Mouse (Mus musculus) embryonic facial prominence, embryonic 12.5 days (tissue): ENCODE results near the gene Zfp970. TPM values are rescaled to one million over a fixed set of nuclear protein-coding genes. Genes with fewer than 3 reads are reported as not detected.
"Not testable (repeated sequence)": the region's sequence is repeated elsewhere in the genome, so short reads cannot be mapped to it uniquely, and the experiment has no call there.

ENCODE experiments used
- ATAC-seq: fragments of 200-750 bp; cut with Nextera tagmentation; 2 replicates; pipeline ENCODE4 v1.8.0; 2017; ENCODE audit not compliant: insufficient number of reproducible peaks, insufficient read depth, low FRiP score, low TSS enrichment
- H3K27ac ChIP-seq: fragments of 300-500 bp; sonication (generic); 2 replicates; pipeline ENCODE4 v1.5.1; 2016; ENCODE audit warnings: mild to moderate bottlenecking
- H3K27me3 ChIP-seq: fragments of 300-500 bp; sonication (generic); 2 replicates; pipeline ENCODE4 v1.6.1; 2016; ENCODE audit warnings: mild to moderate bottlenecking, moderate library complexity
- H3K36me3 ChIP-seq: fragments of 300-500 bp; sonication (generic); 2 replicates; pipeline ENCODE4 v1.6.1; 2016; ENCODE audit warnings: mild to moderate bottlenecking
- H3K4me1 ChIP-seq: fragments of 300-500 bp; sonication (generic); 2 replicates; pipeline ENCODE4 v1.6.1; 2016
- H3K4me2 ChIP-seq: fragments of 300-500 bp; sonication (generic); replicated peaks from 2 replicates; pipeline ENCODE4 v1.6.1; 2016; ENCODE audit warnings: mild to moderate bottlenecking, moderate library complexity
- H3K4me3 ChIP-seq: fragments of 300-500 bp; sonication (generic); 2 replicates; pipeline ENCODE4 v1.5.1; 2016; ENCODE audit warnings: mild to moderate bottlenecking
- H3K9ac ChIP-seq: fragments of 300-500 bp; sonication (generic); 2 replicates; pipeline ENCODE4 v1.6.1; 2016; ENCODE audit warnings: mild to moderate bottlenecking, moderate library complexity
- H3K9me3 ChIP-seq: fragments of 300-500 bp; sonication (generic); 2 replicates; pipeline ENCODE4 v1.6.1; 2016; ENCODE audit warnings: mild to moderate bottlenecking, moderate library complexity
- WGBS: fragments of 180-500 bp; shearing (Covaris S2); methylation state at CpG from one replicate; pipeline ENCODE4 v1.1.7; 2016; 5-methylcytosine and 5-hydroxymethylcytosine counted together
- polyA plus RNA-seq: library from polyadenylated mRNA; unstranded; fragments of >200 nt; fragmentation: Nextera tagmentation; extraction: Ambion mirVana; gene quantifications from 2 replicates; pipeline ENCODE4 v1.2.1, GENCODE M21; 2016

Gene Zfp970
- polyA plus RNA-seq, 1 experiment from 2014 or later, result 14.9 TPM

DNA sequence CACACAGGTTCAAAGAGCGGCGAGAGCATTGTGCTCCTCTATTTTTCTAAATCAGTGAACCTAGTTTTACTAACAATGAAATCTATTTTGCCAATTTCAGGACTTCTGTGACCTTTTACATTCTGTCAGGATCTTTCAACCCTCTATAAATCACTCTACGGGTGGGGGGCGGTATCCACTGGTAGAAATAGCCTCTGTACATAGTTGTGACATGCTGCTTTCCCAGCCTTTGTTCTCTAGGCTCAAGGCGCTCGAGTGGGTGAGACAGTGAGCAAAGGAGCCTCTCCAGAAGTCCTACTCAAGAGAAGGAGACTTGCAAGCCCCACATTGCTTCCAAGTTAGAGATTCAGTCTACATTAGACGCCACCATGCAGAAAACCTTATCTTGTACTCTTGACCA is 53.8 kb downstream of the Zfp970 start:
- not testable (repeated sequence) for ATAC-seq, H3K9ac ChIP-seq, H3K9me3 ChIP-seq, H3K4me2 ChIP-seq, H3K4me3 ChIP-seq, H3K27me3 ChIP-seq, H3K27ac ChIP-seq, H3K36me3 ChIP-seq, H3K4me1 ChIP-seq
- WGBS, result 84% methylated on average over 7 of the region's 7 CpGs

DNA sequence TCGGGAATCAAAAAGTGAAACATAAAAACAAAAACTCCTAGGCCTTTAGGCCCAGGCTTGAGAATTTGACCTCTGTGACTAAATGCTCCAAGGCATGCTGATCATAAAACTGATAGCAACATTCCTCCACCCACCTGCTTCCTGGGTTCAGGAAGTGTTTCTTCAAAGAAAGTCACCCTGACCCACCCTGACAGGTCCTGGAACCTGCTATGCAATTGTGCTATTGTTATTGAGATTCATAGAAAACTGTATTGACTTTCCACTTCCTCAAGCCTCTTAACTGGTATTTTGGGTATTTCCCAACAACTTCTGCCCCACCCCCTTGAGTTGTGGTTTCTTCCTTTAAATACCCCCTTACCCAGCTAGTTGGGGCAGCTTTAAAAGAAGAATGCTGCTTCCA is 54.4 kb downstream of the Zfp970 start:
- not testable (repeated sequence) for ATAC-seq, H3K27ac ChIP-seq, H3K9ac ChIP-seq, H3K36me3 ChIP-seq, H3K4me1 ChIP-seq, H3K27me3 ChIP-seq, H3K4me3 ChIP-seq, H3K4me2 ChIP-seq, H3K9me3 ChIP-seq
- 76% methylated on average over 1 of the region's 1 CpGs for WGBS

DNA sequence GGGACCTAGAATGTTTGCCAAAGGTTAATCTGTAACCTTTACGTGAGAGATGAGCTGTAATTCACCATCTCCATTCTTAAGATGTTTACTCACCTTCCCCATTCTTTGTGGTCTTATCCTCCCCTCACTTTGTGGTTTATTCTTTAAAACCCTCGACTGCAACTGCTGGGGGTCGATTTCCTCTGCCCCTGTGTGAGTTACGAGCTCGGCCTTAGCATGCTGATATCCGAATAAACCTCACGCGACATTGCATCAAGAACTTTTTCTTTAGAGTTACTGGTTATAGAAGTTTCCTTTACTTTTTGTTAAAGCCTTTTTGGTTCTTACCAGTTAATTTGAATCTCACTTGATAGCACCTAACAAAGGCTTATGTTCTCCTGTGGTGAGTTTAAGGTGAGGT is 55.5 kb downstream of the Zfp970 start:
- Histone ChIP-seq H3K4me3 (no peak overlapping the region), H3K9me3 (peaks cover 6% of the 10 kb centered on the region), H3K27me3 (no peaks in the 10 kb centered on the region), H3K9ac (no peak overlapping the region), H3K4me1 (no peaks in the 10 kb centered on the region), H3K27ac (no peak overlapping the region), H3K4me2 (no peak overlapping the region), H3K36me3 (no peaks in the 10 kb centered on the region)
- no peak for ATAC-seq
- 81% methylated on average over 8 of the region's 8 CpGs for WGBS

DNA sequence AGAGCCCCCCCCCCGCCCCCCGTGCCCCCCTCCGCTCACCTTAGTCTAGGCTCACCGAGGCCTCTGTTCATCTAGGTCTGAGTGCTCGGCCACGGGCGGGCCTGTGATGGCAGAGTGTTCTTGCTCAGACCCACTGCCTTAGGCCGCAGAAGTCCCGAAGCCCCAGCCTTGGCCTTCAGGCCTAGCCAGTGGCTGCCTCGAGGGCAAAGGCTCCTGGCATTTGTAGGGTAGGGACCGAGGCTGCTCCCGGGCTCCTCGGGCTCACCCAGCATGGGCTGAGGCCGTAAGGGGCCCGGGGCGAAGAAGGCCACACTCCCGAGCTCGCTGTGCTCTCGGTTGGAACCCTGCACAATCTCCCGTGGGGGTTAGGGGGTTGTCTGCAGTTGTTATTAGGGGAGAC is 58.5 kb downstream of the Zfp970 start:
- H3K9ac ChIP-seq, result no peak overlapping the region
- no peaks in the 10 kb centered on the region for H3K4me1 ChIP-seq
- no peak overlapping the region for H3K4me3 ChIP-seq
- no peak overlapping the region for H3K27ac ChIP-seq
- peaks cover 6% of the 10 kb centered on the region for H3K9me3 ChIP-seq
- no peak overlapping the region for H3K4me2 ChIP-seq
- 93% methylated on average over 20 of the region's 20 CpGs for WGBS
- H3K36me3 ChIP-seq, result no peaks in the 10 kb centered on the region
- ATAC-seq, result no peak
- no peaks in the 10 kb centered on the region for H3K27me3 ChIP-seq

DNA sequence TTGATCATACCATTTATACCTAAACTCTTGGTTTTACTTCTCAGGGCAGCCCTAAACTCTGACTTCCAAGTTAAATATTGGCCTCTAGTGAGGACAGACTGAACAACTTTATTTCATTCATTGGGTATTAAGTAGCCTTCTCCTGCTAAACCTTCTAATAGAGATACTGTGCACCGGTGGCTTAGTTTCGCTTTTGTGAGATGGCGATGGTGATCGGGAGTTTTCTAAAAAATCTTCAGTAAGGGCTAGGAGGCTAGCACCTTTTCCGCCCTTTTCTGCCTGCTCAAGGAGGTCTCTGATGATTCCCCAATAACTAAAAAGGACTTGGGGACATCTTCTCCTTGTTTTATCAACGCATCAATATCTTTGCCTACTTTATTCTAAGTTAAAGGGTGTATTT is 59.1 kb downstream of the Zfp970 start:
- ATAC-seq, H3K4me3 ChIP-seq, H3K27me3 ChIP-seq, H3K4me1 ChIP-seq, H3K9me3 ChIP-seq, H3K4me2 ChIP-seq, H3K27ac ChIP-seq, H3K9ac ChIP-seq, H3K36me3 ChIP-seq: not testable (repeated sequence)
- 88% methylated on average over 6 of the region's 6 CpGs for WGBS

DNA sequence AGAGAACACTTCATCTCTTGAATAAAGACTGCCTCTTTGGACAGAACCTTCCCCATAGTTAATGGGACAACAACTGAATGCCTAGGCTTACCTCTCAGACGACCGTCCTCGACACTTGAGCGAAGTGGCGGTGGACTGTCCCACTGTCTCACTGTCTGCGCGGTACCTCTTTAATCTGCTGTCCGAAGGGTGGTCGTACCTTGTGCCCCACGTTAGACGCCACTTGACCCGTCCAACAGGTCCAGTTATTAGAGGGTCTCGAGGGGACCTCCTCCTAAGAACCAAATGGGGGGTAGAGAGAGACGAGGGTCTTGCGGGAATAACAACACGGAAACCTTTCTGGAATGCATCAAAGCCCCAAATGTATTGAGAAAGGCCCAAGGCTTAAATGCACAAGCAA is 59.6 kb downstream of the Zfp970 start:
- not testable (repeated sequence) for H3K9me3 ChIP-seq, H3K9ac ChIP-seq, ATAC-seq, H3K4me2 ChIP-seq, H3K36me3 ChIP-seq, H3K27me3 ChIP-seq, H3K4me1 ChIP-seq, H3K27ac ChIP-seq, H3K4me3 ChIP-seq
- 94% methylated on average over 16 of the region's 16 CpGs for whole genome bisulfite sequencing

Other genes starting within 250 kb of the Zfp970 start
- gene Gm14409, start 197.7 kb upstream of the Zfp970 start, polyA plus RNA-seq, result not detected in 2 replicates
- gene Gm14412, start 140.4 kb upstream of the Zfp970 start, polyA plus RNA-seq, result 0.47 and 0.52 TPM in 2 replicates
- gene Gm14418, start 66.4 kb upstream of the Zfp970 start, polyA plus RNA-seq, result 12.1 and 12.4 TPM in 2 replicates
- 5.7 and 5.8 TPM in 2 replicates for gene Gm14403, start 33.5 kb downstream of the Zfp970 start, polyA plus RNA-seq
- gene Gm14406, start 113.5 kb downstream of the Zfp970 start, polyA plus RNA-seq, result not detected in 2 replicates